Mouse (Mus musculus): ENCODE measurements around the gene Ncln. TPM values are rescaled to one million over a fixed set of nuclear protein-coding genes. Genes with fewer than 3 reads are reported as not detected.
"Not testable (repeated sequence)": the region's sequence is repeated elsewhere in the genome, so short reads cannot be mapped to it uniquely, and the experiment has no call there.

Ncln gene
- polyA plus RNA-seq, 1 experiment from 2014 or later = 31.9 TPM

- Histone ChIP-seq H3K4me1 (ENCODE audit: control insufficient read depth, insufficient read depth, low read length) (no peaks in the 10 kb centered on the region), H3K9me3 (replicated peaks; ENCODE audit: control insufficient read depth, low read length) (no peaks in the 10 kb centered on the region), H3K4me3 (ENCODE audit: low read depth, low read length) (no peak overlapping the region), H3K27ac (replicated peaks; ENCODE audit: low read depth, low read length) (no peak overlapping the region), H3K27me3 (ENCODE audit: control insufficient read depth, insufficient read depth, low read length) (peaks cover 55% of the 10 kb centered on the region), H3K36me3 (replicated peaks; ENCODE audit: control insufficient read depth, insufficient read depth, low read depth, low read length) (no peaks in the 10 kb centered on the region), H3K9ac (replicated peaks; ENCODE audit: low read length) (no peak overlapping the region), H3K4me2 (ENCODE audit: low read depth, low read length) (no peak overlapping the region)
- DNase-seq (ENCODE audit: low spot score) = no peak
- 71% methylated on average over 2 of the region's 2 CpGs for WGBS
- ATAC-seq (replicated peaks; ENCODE audit: insufficient number of reproducible peaks, low FRiP score, low TSS enrichment, low read depth) = no peak
These were observed 42.1 kb downstream of the Ncln start for GRCm38 (mm10) chr10:81454106-81454505.

GRCm38 (mm10) chr10:81452947-81453288 lies 43.3 kb downstream of the Ncln start:
- ATAC-seq (replicated peaks; ENCODE audit: insufficient number of reproducible peaks, low FRiP score, low TSS enrichment, low read depth) (no peak), DNase-seq (ENCODE audit: low spot score) (no peak)
- 2% methylated on average over 14 of the region's 14 CpGs for WGBS
- H3K9ac ChIP-seq (replicated peaks; ENCODE audit: low read length) = no peak overlapping the region
- no peaks in the 10 kb centered on the region for H3K4me1 ChIP-seq (ENCODE audit: control insufficient read depth, insufficient read depth, low read length)
- H3K36me3 ChIP-seq (replicated peaks; ENCODE audit: control insufficient read depth, insufficient read depth, low read depth, low read length) = no peaks in the 10 kb centered on the region
- H3K4me2 ChIP-seq (ENCODE audit: low read depth, low read length) = no peak overlapping the region
- H3K27me3 ChIP-seq (ENCODE audit: control insufficient read depth, insufficient read depth, low read length) = peaks cover 47% of the 10 kb centered on the region
- no peak overlapping the region for H3K4me3 ChIP-seq (ENCODE audit: low read depth, low read length)
- no peaks in the 10 kb centered on the region for H3K9me3 ChIP-seq (replicated peaks; ENCODE audit: control insufficient read depth, low read length)
- no peak overlapping the region for H3K27ac ChIP-seq (replicated peaks; ENCODE audit: low read depth, low read length)

GRCm38 (mm10) chr10:81452237-81452946 lies 43.8 kb downstream of the Ncln start:
- ATAC-seq (replicated peaks; ENCODE audit: insufficient number of reproducible peaks, low FRiP score, low TSS enrichment, low read depth) (no peak), DNase-seq (ENCODE audit: low spot score) (no peak)
- Histone ChIP-seq H3K9ac (replicated peaks; ENCODE audit: low read length) (no peak overlapping the region), H3K4me1 (ENCODE audit: control insufficient read depth, insufficient read depth, low read length) (no peaks in the 10 kb centered on the region), H3K4me3 (ENCODE audit: low read depth, low read length) (no peak overlapping the region), H3K27me3 (ENCODE audit: control insufficient read depth, insufficient read depth, low read length) (peaks cover 47% of the 10 kb centered on the region), H3K4me2 (ENCODE audit: low read depth, low read length) (no peak overlapping the region), H3K27ac (replicated peaks; ENCODE audit: low read depth, low read length) (no peak overlapping the region), H3K9me3 (replicated peaks; ENCODE audit: control insufficient read depth, low read length) (no peaks in the 10 kb centered on the region), H3K36me3 (replicated peaks; ENCODE audit: control insufficient read depth, insufficient read depth, low read depth, low read length) (no peaks in the 10 kb centered on the region)
- WGBS = 7% methylated on average over 35 of the region's 36 CpGs

- DNase-seq (ENCODE audit: low spot score) (no peak), ATAC-seq (replicated peaks; ENCODE audit: insufficient number of reproducible peaks, low FRiP score, low TSS enrichment, low read depth) (no peak)
- no peak overlapping the region for H3K9ac ChIP-seq (replicated peaks; ENCODE audit: low read length)
- no peaks in the 10 kb centered on the region for H3K36me3 ChIP-seq (replicated peaks; ENCODE audit: control insufficient read depth, insufficient read depth, low read depth, low read length)
- H3K4me3 ChIP-seq (ENCODE audit: low read depth, low read length) = no peak overlapping the region
- peaks cover 47% of the 10 kb centered on the region for H3K27me3 ChIP-seq (ENCODE audit: control insufficient read depth, insufficient read depth, low read length)
- no peaks in the 10 kb centered on the region for H3K4me1 ChIP-seq (ENCODE audit: control insufficient read depth, insufficient read depth, low read length)
- no peak overlapping the region for H3K27ac ChIP-seq (replicated peaks; ENCODE audit: low read depth, low read length)
- H3K4me2 ChIP-seq (ENCODE audit: low read depth, low read length) = no peak overlapping the region
- WGBS = 65% methylated on average over 6 of the region's 6 CpGs
- H3K9me3 ChIP-seq (replicated peaks; ENCODE audit: control insufficient read depth, low read length) = no peaks in the 10 kb centered on the region
These were observed 44.8 kb downstream of the Ncln start for GRCm38 (mm10) chr10:81451365-81451745.

GRCm38 (mm10) chr10:81450641-81451364 lies 45.4 kb downstream of the Ncln start:
- ATAC-seq (replicated peaks; ENCODE audit: insufficient number of reproducible peaks, low FRiP score, low TSS enrichment, low read depth) (0 out of 2 replicates have a peak, but pooled peaks have one; percentile 30), DNase-seq (ENCODE audit: low spot score) (no peak)
- Histone ChIP-seq H3K27me3 (ENCODE audit: control insufficient read depth, insufficient read depth, low read length) (peaks cover 45% of the 10 kb centered on the region), H3K4me1 (ENCODE audit: control insufficient read depth, insufficient read depth, low read length) (no peaks in the 10 kb centered on the region), H3K9ac (replicated peaks; ENCODE audit: low read length) (no peak overlapping the region), H3K4me2 (ENCODE audit: low read depth, low read length) (no peak overlapping the region), H3K36me3 (replicated peaks; ENCODE audit: control insufficient read depth, insufficient read depth, low read depth, low read length) (no peaks in the 10 kb centered on the region), H3K4me3 (ENCODE audit: low read depth, low read length) (no peak overlapping the region), H3K27ac (replicated peaks; ENCODE audit: low read depth, low read length) (no peak overlapping the region), H3K9me3 (replicated peaks; ENCODE audit: control insufficient read depth, low read length) (no peaks in the 10 kb centered on the region)
- 61% methylated on average over 9 of the region's 9 CpGs for WGBS

DNA sequence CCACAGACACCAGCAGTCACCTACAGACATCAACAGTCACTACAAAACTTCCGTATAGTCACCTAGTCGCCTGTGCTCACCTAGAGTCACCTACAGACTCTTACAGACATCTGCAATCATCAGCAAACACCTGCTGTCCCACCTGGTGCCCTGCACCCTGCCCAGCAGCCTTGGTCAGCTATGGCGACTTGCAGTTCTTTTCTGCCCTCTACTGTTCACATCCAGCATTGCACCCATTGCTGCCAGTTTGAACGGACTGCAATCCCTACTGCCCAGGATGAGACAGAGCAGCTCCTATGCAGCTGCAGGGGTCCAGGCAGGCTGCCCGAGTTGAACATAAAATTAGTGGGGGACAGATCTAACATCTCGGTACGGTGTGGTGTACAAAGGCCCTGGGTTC lies 46.1 kb downstream of the Ncln start:
- ATAC-seq (replicated peaks; ENCODE audit: insufficient number of reproducible peaks, low FRiP score, low TSS enrichment, low read depth) = peak; percentile 75
- no peaks in the 10 kb centered on the region for H3K36me3 ChIP-seq (replicated peaks; ENCODE audit: control insufficient read depth, insufficient read depth, low read depth, low read length)
- H3K4me3 ChIP-seq (ENCODE audit: low read depth, low read length) = no peak overlapping the region
- H3K4me1 ChIP-seq (ENCODE audit: control insufficient read depth, insufficient read depth, low read length) = no peaks in the 10 kb centered on the region
- 2% methylated on average over 7 of the region's 7 CpGs for WGBS
- H3K27me3 ChIP-seq (ENCODE audit: control insufficient read depth, insufficient read depth, low read length) = peaks cover 40% of the 10 kb centered on the region
- peak; percentile 93 for DNase-seq (ENCODE audit: low spot score)
- H3K27ac ChIP-seq (replicated peaks; ENCODE audit: low read depth, low read length) = no peak overlapping the region
- no peak overlapping the region for H3K9ac ChIP-seq (replicated peaks; ENCODE audit: low read length)
- H3K9me3 ChIP-seq (replicated peaks; ENCODE audit: control insufficient read depth, low read length) = no peaks in the 10 kb centered on the region
- no peak overlapping the region for H3K4me2 ChIP-seq (ENCODE audit: low read depth, low read length)

GRCm38 (mm10) chr10:81445516-81445915 lies 50.7 kb downstream of the Ncln start:
- not testable (repeated sequence) for ATAC-seq (replicated peaks; ENCODE audit: insufficient number of reproducible peaks, low FRiP score, low TSS enrichment, low read depth); H3K36me3 ChIP-seq (replicated peaks; ENCODE audit: control insufficient read depth, insufficient read depth, low read depth, low read length); H3K27ac ChIP-seq (replicated peaks; ENCODE audit: low read depth, low read length); H3K27me3 ChIP-seq (ENCODE audit: control insufficient read depth, insufficient read depth, low read length); DNase-seq (ENCODE audit: low spot score); H3K4me2 ChIP-seq (ENCODE audit: low read depth, low read length); H3K4me3 ChIP-seq (ENCODE audit: low read depth, low read length); H3K9ac ChIP-seq (replicated peaks; ENCODE audit: low read length); H3K9me3 ChIP-seq (replicated peaks; ENCODE audit: control insufficient read depth, low read length); H3K4me1 ChIP-seq (ENCODE audit: control insufficient read depth, insufficient read depth, low read length)
- WGBS = 31% methylated on average over 2 of the region's 2 CpGs

- Histone ChIP-seq H3K9ac (replicated peaks; ENCODE audit: low read length) (no peak overlapping the region), H3K27me3 (ENCODE audit: control insufficient read depth, insufficient read depth, low read length) (no peaks in the 10 kb centered on the region), H3K27ac (replicated peaks; ENCODE audit: low read depth, low read length) (no peak overlapping the region), H3K9me3 (replicated peaks; ENCODE audit: control insufficient read depth, low read length) (no peaks in the 10 kb centered on the region), H3K4me2 (ENCODE audit: low read depth, low read length) (no peak overlapping the region), H3K4me3 (ENCODE audit: low read depth, low read length) (no peak overlapping the region), H3K36me3 (replicated peaks; ENCODE audit: control insufficient read depth, insufficient read depth, low read depth, low read length) (no peaks in the 10 kb centered on the region), H3K4me1 (ENCODE audit: control insufficient read depth, insufficient read depth, low read length) (no peaks in the 10 kb centered on the region)
- DNase-seq (ENCODE audit: low spot score) = no peak
- ATAC-seq (replicated peaks; ENCODE audit: insufficient number of reproducible peaks, low FRiP score, low TSS enrichment, low read depth) = no peak
These were observed 55.2 kb downstream of the Ncln start for GRCm38 (mm10) chr10:81441019-81441418.

Measured in embryonic facial prominence, embryonic 11.5 days (tissue).